Mouse (Mus musculus) mouse embryonic stem cell (cell line): ENCODE data around the gene Ifrd1.

Experiments
- in situ Hi-C, 2 experiments: fragments of 300-500 bp; cut with MboI; formaldehyde crosslinking; loops; 1 replicate in 1 of 2; 3 replicates in 1 of 2; pipeline ENCODE4 v1.14.3; 2019 to 2020; ENCODE audit warnings: low sequenced_read_pairs in 2 of 2, low pct_unique_long_range_greater_than_20kb in 1 of 2, mixed read lengths in 1 of 2; ENCODE audit not compliant: unreplicated experiment in 1 of 2

Ifrd1 gene

DNA sequence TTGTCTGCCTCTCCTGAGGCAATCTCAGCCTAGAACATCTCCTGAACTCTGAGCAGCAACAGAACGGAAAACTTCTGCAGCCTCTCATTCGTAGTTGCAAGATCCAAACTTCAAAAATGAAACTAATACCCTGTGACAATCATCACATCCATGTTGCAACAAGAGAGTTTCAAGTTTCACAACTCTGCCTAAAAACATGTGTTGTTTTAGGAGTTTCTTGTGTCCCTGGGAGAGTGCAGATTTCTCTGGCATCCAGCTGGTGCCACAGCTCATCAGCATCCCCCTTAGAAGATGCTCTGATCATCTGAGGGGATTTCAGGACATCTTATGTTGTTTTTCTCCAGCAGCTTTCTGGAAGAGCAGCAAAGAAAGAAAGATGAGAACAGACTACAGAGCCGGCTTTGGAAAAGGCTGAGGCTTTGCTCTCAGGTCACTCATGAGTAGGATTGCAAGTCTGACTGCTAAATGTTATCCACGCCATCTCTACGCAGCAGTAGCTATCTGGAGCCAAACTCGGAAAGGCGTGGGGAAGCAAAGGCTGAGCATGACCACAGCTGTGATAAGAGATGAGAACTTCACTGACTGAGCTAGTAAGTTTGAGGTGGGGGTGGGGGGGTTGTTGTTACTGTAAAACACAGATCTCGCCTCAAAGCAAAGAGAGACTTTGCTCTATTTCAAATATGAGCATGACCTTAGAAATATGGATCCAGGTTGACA is 95.8 kb downstream of the Ifrd1 start:
- in situ Hi-C loops = no loop called here
